Mouse (Mus musculus) megakaryocyte progenitor cell, adult 5-6 weeks (primary cell): ENCODE measurements at regions not wholly inside any gene's neighbourhood (a gene's known extent, or its start where the extent isn't known, plus 50 kb on each side); places are given as distances from the start of the nearest gene placed in this dataset.

Experiments
- ATAC-seq: replicated peaks from 2 replicates; pipeline ENCODE4 v1.8.0; 2016; ENCODE audit warnings: mild to moderate bottlenecking, moderate TSS enrichment, inconsistent platforms; ENCODE audit not compliant: poor library complexity

DNA sequence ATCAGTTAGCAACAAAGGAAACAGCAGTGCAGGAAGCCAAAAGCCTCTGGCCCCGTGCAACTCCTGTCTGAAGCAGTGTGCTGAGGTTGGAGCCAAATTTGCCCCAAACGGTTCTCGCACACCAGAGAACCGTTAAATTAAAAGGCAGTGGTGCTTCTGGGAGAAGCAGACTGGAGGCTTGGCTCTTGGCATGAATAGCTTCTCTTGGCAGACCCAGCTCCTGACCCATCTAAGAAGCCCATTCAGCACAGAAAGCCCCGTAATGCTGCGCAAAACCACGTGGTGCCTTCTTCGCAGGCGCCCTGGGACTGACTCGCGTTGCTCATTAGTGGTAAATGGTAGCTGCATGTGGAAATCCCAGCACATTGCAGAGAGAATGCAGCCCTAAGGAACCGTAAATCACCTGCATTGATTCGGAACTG is 340.2 kb upstream of the Slc24a2 start:
- peak; percentile 75 for ATAC-seq

DNA sequence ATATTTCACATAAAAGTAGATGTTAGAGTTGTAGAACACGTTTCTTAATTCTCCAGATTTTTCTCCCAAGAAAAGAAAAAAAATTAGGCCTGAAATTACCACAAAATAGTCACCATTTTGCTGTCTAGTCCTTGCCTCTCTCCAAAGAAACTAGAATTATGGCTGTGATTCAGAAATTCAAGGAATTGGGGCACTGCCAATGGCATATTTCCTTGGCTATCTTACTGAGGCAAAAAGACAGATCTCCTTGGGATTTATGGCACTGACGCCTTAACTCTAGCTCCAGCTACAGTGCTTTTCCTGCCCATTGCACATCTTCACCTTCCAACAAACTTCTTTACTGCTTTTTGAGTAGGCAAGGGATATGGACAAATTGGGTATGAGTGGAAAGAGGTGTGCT is 336.3 kb upstream of the Slc24a2 start:
- ATAC-seq, result no peak

DNA sequence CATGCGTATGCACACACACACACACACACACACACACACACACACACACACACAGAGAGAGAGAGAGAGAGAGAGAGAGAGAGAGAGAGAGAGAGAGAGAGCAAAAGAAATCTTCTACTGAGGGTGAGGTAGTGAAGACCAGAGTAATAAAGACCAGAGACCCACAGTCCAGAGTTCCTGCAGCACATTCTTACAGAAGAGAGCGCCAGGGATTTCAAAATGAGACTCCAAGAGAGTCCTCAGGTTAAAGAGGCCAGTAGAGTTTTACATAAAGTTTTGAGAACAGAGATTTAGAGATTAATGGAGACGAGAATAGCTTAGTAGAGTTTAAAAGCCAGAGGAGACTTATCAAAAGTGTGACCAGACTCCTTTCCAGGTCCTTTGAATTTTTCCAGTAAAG is 324.6 kb upstream of the Slc24a2 start:
- ATAC-seq, result no peak
